Mouse (Mus musculus) testis, postnatal 14 days (tissue): Measurements from ENCODE around the gene Fbxw11.
"Not testable (repeated sequence)": the region's sequence is repeated elsewhere in the genome, so short reads cannot be mapped to it uniquely, and the experiment has no call there.

Source experiments
- DNase-seq: peaks from one replicate; pipeline ENCODE4 v3.0.0; 2021; ENCODE audit warnings: low spot score

The Fbxw11 gene

DNA sequence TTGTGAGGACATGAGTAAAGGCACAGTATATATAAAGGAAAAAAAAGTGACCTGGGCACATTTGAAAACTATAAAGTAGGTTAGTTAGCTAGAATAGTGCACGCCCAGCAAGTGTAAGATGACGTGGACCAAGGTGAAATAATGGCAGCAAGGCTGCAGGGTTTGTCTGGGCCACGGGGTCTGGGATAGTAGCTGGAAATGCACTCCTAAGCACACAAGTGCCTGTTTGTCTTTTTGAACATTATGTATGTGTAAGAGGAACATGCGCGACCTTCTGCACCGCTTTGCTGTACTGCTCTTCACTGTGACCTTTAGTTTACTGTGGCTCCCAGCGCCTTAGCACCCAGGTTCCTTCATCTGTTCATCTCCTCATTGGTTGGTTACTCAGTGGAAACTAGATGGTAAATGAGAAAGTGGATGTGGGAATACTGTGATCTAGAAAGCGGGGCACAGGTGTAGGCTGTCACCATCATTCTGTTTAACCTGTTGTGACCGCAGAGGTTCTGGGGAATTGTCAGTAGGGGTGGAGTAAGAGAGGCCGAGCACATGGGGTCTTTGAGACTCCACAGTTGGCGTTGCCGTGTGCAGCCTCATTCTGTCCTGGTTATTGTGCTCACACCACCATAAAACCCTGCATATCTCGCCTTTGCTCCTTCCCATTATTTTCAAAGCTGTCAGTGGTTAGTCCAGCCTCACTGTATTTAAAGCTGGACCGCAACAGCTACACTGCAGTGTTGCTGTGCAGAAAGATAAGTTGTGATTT lies 66.4 kb downstream of the Fbxw11 start:
- no peak for DNase-seq

DNA sequence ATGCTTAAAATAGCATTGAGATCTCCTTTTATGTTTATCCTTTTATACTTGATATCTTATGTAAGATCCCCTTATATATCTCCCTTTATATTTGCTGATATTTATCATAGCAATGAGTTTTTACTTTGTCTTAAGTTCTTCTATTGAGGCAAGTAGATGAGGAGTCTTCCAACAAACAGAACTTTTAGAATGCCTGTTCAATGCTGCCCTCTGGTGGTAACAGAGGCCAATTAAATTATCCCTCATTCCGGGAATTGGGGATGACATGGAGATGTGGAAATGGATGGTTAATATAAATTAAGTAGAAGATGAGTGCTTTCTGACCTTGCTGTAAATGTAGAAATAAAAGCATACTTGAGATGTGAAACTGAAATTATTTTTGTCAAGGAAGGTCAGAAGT lies 67.0 kb downstream of the Fbxw11 start:
- DNase-seq, result no peak

DNA sequence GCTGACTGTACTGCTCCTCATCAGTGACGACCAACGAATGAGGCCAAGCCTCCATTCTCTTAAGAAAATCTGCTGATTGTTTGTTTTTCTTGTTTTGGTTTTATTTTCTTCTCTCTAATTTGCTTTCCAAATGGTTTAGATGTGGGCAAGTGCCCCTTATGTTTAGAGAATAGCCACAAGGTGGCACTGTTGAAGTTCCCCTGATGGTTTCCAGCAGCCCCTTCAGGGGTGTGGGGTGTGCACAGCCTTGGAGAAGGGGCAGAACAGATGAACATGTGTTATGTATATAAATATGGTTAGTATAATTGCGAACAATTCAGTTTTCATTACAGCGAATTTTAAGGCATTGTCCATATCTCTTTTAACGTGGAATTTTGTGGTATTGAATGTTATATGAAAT lies 71.7 kb downstream of the Fbxw11 start:
- no peak for DNase-seq

DNA sequence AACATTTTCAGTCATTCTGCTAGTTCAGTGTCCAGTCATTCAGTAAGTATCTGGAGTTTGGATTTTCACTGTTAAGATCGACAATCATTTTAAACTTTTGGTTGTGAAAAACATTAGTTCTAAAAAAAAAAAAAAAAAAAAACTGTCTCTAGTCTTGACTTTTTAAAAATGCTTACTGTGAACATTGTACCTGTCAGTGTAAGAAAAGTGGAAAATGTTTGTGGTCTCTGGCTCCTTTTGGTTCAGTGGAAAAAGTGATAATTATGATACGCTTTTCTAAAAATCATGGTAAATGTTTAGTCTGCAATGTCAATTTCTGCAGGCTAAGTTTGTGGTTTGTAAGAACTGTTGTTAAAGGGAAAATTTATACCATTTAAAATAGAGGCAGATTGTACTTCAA lies 72.4 kb downstream of the Fbxw11 start:
- DNase-seq, result no peak

DNA sequence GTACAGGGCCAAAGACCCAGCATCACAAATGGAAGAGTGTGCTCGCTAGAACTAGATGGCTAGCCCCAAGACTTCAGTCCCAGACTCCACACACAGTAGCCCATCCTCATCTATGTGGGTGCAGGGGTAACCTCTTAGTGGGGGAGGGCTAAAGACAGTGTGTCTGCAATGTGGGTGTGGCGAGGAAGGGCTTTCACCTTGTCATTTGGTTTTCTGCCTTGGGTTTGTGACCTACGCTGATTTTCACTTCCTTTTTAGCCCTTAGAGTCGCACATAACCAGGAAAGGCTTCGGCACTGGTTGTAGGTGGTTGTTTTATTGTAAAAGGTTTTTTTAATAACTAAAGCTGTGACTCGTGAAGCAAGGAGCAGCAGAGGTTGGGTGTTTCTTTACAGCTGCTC lies 73.0 kb downstream of the Fbxw11 start:
- no peak for DNase-seq

DNA sequence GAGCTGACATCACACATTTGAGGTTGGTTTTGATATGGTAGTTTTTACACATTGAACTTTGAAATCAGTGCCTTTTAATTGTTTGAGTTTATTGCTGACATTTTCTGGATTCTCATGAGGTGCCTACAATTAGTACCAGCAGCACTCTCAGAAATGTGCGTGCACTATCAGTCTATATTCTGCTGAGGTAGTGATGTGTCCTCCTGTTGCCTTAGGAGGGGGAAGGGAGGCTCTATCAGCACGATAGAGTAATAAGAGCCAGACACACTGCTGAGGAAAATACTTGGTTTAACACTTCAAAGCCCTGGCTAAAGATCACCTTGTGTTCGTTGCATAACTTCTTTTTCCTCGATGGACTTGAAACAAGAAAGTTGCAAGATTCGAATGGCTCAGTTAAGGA lies 73.4 kb downstream of the Fbxw11 start:
- no peak for DNase-seq

DNA sequence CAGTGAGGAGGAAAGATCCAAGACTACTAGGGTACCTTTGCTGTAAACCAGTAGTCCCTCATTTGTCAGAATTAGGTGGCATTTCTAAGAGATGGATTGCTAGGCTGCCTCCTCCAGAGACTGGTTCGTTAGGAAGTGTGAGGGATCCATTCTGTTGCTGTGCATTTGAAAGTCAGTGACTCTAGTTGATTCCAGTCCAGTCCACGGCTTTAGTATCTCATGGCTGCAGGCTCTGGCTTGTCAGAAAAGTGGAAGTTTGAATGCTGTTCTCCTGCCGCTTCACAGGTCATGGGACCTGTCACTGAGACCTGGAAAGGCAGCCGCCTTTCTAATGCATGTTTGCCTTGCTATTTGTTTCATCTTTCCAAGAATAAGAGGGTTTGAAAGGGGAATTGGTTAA lies 74.4 kb downstream of the Fbxw11 start:
- no peak for DNase-seq

DNA sequence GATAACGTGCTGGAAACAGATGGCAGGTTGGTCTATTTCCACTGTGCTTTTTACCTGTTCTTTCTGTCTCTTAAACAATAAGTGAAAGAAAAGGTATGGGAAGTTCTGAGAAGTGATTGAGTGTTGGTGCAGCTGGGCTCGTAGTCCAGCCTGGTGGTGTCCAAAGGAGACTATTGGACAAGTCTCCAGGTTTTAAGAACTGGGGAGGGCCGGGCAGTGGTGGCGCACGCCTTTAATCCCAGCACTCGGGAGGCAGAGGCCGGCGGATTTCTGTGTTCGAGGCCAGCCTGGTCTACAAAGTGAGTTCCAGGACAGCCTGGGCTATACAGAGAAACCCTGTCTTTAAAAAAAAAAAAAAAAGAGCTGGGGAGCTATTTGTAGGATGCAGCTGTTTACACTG lies 75.2 kb downstream of the Fbxw11 start:
- not testable (repeated sequence) for DNase-seq

DNA sequence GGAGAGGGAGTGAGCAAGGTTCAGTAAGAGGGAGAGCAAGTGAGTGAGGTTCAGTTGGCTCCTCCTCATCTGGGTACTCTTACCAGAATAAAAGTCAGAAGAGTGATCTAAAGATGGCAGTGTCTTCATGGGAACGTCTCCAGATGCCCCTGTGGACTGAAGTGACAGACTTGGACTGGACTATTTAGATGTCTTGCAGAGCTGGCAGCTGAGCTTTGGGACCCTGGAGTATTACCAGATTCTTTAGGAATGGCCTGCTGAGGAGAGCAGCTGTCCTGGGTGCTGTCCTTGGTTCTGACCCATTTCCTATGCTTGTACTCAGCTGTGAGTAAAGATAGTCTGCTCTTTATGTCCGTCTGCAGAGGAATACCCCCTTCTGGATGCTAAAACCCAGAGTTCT lies 75.8 kb downstream of the Fbxw11 start:
- no peak for DNase-seq

DNA sequence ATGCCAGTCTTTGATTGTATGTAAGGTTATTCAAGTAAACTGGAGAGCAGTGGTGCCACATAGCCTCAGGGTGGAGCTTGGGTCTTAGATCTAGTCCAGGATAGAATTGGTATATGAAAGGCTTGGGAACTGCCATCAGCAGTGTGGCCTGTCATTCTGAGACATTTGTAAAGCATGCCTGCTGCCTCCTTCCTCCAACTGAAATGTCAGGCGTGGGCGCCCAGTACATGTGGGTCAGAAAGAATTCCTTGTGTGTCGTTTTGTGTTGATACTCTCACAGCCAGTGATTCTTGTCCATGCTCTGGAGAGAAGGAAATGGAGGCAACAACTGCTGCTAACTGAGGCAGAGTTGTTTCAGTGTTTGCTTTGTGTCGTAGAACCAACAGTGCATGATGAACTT lies 76.5 kb downstream of the Fbxw11 start:
- DNase-seq, result no peak

DNA sequence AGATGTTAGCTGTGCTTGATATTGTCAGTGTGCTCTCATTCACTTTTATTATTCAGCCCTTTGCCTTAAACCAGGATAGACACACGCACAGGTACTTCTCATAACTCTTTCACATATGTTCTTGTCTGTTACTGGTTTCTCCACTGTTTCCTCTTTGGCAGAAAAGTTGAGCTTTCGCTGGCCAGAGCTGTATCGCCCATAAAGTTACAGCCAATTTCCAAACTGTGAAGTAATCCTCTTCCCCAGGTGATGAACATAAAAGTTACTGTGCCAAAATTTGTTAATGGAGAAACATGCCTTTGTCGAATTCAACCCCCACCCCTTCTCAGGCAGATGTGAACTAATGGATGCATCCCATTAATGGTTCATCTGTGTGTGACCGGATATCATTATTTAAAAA lies 80.1 kb downstream of the Fbxw11 start:
- DNase-seq, result no peak

DNA sequence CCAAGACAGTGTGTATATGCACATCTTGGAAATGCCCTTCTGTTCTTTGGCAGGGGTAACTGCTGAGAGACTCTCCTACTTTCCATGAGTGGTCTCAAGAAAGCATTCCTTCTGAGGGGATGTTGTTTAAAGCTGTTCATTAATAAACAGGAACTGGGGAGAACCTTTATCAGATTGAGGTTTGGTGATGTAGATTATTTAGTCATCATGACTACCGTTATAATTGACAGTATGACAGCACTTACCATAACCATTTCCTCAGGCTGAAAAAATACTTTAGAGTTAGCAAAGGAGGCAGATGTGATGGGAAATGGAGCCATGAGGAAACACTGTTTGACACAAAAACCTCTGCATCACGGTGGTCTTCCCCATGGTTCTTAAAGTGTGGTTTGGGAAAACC lies 80.8 kb downstream of the Fbxw11 start:
- DNase-seq, result no peak

DNA sequence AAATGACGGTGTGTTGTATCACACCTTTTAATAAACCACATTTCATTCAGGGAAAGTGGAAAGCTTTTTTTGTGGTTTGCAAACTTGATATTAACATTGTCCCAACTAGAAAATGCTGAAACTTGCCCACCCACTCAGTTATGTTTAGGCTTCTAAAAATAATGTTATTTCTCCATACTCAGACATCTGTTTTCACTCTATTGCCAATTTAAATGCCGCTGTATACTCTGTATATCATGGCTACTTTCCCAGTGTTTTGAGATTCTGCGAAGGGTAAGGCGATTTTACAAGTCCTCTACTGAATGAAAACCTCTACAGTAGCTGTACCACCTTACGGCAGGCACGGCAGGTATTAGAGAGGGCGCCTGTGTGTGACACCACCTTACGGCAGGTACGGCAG lies 82.6 kb downstream of the Fbxw11 start:
- no peak for DNase-seq

DNA sequence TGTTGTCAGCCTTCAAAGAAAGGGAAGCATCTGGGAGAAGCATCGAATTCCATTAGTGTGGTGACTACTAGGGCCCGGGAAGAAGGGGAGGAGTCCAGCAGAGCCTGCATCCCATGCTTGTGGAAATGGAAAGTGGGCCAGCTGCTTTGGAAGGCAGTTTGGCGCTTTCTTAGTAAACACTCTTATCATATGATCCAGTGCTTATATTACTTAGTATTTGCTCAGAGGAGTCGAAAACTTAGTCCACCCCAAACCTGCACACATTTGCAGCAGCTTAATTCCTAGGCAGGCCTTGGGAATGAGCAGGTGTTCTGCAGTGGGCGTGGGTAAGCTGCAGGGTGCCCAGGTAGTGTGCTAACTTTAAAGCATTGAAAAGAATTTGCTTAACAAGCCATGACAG lies 89.9 kb downstream of the Fbxw11 start:
- DNase-seq, result no peak

DNA sequence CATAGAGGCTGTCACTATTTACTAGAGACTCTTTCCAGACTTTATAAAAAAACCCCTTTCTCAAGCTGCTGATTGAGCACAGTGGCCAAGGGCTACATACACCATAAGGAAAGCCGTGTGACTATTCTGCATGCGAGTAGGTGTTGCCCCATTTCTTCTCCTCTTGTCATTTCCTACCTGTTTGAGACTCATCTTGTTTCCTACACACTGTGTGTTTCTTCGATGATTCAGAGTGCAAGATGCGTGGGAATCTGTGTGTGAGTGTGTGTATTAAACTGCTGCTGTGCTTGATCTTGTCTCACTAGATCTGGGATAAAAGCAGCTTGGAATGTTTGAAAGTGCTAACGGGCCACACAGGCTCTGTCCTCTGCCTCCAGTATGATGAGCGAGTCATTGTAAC lies 90.7 kb downstream of the Fbxw11 start:
- no peak for DNase-seq

DNA sequence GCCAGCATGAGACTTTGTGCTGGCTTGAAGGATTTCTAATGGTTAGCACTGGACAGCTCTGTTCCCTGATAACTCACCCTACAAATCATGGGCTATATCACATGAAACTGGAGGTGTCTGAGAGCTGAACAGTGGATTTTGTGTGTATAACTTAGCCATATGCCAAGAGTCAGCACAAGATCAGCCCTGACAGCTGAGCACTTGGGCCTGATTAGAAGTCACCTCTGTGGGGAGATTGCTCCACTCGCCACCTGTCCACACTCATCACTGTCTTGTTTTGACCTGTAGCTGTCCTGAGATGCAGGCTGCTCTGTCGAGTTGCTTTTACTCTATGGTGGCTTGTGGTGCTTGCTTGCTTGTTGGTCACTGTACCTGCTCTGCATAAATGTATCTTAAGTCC lies 93.8 kb downstream of the Fbxw11 start:
- no peak for DNase-seq

DNA sequence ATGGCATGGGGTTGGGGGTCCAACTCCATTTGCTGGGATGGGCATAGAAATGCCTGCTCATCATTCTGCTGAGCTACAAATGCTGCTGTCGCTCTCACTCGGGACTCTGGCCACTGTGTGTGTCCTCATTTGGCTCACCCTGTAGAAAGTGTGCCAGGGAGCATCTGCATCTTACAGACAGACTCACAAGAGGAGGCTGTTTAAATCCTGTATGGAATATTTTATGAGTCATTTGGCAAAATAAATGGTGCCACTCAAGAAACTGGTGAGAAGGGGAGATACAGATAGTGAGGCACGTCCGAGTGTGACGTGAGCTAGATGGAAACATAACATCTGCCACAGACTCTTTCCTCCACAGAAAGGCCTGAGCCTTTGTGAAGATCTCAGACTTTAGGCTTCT lies 95.2 kb downstream of the Fbxw11 start:
- no peak for DNase-seq

DNA sequence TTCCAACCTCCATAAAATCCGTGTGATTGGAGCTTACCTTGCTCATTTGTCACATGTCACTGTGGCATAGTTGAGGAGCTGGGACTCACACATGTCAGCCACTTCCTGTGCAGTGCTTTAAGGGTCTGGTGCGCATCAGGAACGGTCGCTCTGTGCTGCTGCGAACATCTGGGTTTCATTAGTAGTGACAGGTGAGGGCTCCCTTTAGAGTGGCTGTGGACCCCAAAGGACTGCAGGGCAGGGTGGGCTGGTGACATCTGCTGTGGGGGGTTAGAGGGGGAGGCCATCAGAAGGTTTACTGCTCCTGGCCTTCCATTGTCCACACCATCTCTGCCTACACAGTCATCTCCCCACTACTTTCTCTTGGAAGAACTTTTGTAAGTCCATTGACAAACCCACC lies 101.4 kb downstream of the Fbxw11 start:
- no peak for DNase-seq

DNA sequence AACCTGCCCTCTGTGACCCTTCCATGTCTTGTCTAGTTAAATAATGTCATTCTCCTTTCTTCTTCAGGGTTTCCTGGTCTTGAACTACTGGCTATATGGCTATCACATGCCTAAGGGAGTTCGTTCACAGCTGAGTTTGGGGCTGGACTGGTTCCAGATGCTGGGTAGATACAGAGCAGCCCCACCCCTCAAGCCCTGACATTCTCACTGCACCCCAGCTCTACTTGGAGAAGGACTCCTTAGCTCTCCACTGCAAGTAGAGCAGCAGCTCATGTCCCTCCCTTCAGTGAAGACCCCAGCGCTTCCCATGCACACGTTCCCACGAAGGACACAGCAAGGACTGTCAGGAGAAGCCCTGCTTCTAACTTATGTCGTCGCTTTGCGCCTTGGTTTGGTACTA lies 101.9 kb downstream of the Fbxw11 start:
- no peak for DNase-seq

DNA sequence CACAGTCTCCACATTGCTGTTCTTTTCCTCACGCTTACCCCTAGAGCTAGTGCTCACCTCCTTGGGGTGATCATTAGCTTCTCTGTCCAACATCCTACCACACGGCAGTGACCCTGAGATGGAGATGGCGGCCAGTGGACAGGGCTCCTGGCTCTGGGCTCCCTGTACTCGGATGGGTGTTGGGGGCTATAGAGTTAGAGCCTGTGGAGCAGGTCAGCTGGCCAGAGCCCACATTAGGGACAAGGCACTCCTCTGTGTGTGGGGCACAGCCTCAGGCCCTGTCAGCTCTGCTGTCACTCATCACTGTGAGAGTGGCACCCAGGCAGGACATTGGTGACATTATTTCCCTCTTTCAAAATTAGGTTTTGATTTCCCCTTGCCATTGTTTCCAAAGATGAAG lies 102.9 kb downstream of the Fbxw11 start:
- no peak for DNase-seq

DNA sequence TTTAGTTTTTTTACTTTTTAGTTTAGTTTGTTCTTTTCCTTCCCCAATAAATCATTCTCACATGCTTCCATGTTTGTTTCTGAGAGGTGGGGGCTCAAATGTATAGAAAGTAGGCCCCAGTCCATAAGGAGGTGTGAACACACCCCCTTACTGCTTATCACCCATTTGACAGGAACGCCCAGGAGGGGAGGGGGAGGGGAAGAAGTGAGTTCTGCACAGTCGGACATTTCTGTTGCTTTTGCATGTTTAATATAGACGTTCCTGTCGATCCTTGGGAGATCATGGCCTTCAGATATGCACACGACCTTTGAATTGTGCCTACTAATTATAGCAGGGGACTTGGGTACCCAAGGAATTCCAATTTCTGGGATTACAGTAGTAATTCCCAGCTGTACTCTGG lies 103.5 kb downstream of the Fbxw11 start:
- no peak for DNase-seq

DNA sequence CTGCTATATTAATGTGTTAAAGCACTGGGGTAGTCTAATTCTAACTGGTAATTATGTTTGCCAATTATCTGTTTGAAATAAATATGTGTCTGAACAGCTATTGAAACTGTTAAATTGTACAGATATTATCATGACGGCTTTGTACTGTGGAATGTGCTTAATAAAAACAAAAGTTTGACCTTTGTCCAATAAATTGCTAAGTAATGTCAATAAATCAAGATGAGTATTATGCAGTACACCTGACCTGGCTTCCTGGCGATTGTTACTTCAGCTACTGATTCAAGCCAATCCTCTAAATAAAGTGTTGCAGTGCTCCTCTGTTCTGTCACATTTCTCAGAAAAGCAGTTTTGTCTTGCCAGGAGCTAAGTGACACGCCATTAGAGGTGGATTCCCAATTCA lies 104.0 kb downstream of the Fbxw11 start:
- DNase-seq, result no peak

DNA sequence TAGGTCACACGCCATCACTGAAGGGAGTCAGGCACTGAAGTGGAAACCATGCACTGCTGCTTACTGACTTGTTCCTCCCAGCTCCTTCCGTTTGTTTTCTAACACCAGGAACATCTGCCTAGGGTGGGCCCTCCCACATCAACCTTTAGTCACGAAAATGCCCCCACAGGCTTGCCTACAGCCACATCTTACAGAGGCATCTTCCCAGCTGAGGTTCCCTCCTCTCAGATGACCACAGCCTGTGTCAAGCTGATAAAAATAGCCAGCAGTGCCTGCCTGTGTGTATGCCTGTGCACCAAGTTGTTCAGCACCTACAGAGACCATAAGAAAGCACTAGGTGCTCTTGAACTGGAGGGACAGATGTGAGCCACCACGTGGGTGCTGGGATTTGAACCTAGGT lies 106.3 kb downstream of the Fbxw11 start:
- DNase-seq, result no peak

DNA sequence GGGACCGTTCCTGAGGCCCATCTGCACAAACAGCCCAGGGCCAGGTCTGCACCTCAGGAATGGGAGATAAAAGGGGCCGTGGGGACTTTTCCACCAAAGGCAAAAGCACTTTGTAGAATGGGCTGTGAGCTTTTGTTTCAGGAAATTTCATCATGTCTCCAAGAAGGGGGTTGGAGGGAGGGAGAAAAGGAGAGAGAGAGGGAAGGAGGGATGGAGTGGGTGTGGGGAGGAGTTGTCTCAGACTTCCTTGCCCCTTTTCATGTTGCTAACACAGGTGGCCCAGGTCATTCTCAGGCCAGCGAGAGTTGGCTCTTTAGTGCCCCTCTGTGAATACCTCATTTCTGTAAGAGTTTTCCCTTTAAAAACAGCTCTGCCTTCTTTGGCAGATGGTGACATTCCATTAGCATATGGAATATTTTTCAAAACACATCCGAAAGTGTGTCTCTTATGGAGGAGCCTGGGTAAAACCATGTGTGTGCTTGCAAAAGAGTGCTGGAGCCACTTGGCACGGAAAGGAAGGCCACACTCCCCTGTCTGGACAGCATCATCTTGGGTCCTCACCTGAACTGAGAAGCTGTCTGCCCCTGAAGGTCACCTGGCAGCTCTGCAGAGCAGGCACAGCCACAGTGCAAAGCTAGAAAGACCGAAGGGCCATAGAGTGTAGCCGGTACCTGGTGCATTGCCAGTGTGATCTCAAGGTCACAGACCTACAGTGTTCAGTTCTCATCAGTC lies 109.5 kb downstream of the Fbxw11 start:
- DNase-seq, result no peak
